Mouse (Mus musculus): ENCODE measurements around the gene Rtkn2. TPM values are rescaled to one million over a fixed set of nuclear protein-coding genes. Genes with fewer than 3 reads are reported as not detected.

The Rtkn2 gene
- total and polyA plus RNA-seq, 3 experiments, result 1.1 to 1.3 TPM; not detected in 1

DNA sequence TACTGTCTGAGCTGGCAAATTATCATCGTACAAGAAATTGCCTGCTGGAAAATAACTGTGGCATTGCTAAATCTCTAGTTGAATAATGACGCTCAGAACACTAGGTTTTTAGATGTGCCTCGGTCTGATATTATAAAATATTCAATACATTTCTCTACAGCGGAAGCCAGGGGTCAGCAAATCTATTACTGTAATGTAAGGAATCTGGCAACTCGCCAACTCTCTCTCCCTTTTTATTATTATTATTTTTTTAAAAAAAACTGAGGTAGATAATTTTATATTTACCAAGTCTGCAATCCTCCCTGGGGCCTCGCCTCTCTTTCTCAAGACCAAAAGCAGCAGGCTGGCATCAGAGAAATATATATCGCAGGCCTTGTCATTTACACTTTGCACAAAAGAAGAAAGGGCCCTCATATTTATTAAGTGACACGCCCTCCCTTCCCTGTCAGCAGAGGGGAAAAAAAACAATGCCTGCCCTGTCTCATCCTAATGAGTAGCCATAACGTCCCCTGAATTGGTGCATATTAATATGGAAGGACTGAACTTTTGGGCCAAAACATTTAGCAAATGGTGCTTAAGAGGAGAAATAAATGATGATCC, 127.1 kb downstream of the Rtkn2 start:
- no peaks in the 10 kb centered on the region for H3K9me3 ChIP-seq (replicated peaks; ENCODE audit: insufficient read depth, low read length)
- no peaks in the 10 kb centered on the region for H3K36me3 ChIP-seq (ENCODE audit: control insufficient read depth in 1 of 2, insufficient read depth in 2 of 2, low read length in 2 of 2)
- TF ChIP-seq BHLHE40 (IDR thresholded peaks at IDR 0.05; ENCODE audit: borderline replicate concordance, low read depth, low read length) (no peak), MYB (IDR thresholded peaks at IDR 0.05; ENCODE audit: low read depth, low read length) (no peak), JUND (IDR thresholded peaks at IDR 0.05; ENCODE audit: low read depth, low read length) (no peak), USF1 (IDR thresholded peaks at IDR 0.05; ENCODE audit: low read depth, low read length) (no peak), MXI1 (IDR thresholded peaks at IDR 0.05; ENCODE audit: low read depth, low read length) (no peak), ZNF384 (IDR thresholded peaks at IDR 0.05; ENCODE audit: low read depth, low read length) (no peak), E2F4 (IDR thresholded peaks at IDR 0.05; ENCODE audit: borderline replicate concordance, low read depth, low read length) (no peak), MEF2A (IDR thresholded peaks at IDR 0.05; ENCODE audit: extremely low read depth, insufficient replicate concordance, low read depth, low read length, poor library complexity, severe bottlenecking) (no peak), TAL1 (IDR thresholded peaks at IDR 0.05; ENCODE audit: low read length) (no peak)
- no peak overlapping the region for H3K9ac ChIP-seq (ENCODE audit: control insufficient read depth, low read depth, low read length, poor library complexity, severe bottlenecking)
- no peaks in the 10 kb centered on the region for H3K27me3 ChIP-seq (ENCODE audit: control insufficient read depth in 1 of 2, insufficient read depth in 2 of 2, low read length in 2 of 2)
- no peak for DNase-seq (ENCODE audit: low read depth, low spot score)
- H3K27ac ChIP-seq (ENCODE audit: control insufficient read depth, low read depth, low read length), result no peak overlapping the region
- H3K4me3 ChIP-seq (ENCODE audit: control insufficient read depth in 1 of 2, insufficient read depth in 1 of 2, low read depth in 2 of 2, low read length in 2 of 2), result no peak overlapping the region
- H3K4me1 ChIP-seq (ENCODE audit: control insufficient read depth in 1 of 2, insufficient read depth in 2 of 2, low read length in 2 of 2), result no peaks in the 10 kb centered on the region; a peak in 1 of 4 replicates
- H3K79me2 ChIP-seq (ENCODE audit: control insufficient read depth, insufficient read depth, low read length, poor library complexity), result no peaks in the 10 kb centered on the region

DNA sequence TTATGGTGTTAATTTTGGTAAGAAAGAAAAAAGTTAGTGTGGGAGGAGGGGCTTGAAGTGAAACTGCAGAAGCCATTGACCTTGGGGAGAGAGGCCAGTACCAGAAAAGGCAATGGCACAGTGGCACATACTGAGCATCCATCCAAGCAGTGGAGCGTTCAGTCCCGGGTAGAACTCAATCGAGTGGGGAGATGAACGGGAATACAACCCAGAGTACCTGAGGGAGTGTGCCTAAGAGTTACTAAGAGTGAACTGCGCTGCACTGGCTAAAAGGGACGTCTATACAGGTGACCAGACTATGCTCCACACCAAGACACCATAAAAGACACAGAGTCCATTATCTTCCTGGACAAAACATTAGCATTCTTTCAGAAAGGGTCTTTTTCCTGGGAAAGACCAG, 128.3 kb downstream of the Rtkn2 start:
- no peaks in the 10 kb centered on the region; a peak in 1 of 4 replicates for H3K4me1 ChIP-seq (ENCODE audit: control insufficient read depth in 1 of 2, insufficient read depth in 2 of 2, low read length in 2 of 2)
- no peak for TF ChIP-seq ZC3H11A (IDR thresholded peaks at IDR 0.05; ENCODE audit: low read depth, low read length)
- no peak for TF ChIP-seq JUND (IDR thresholded peaks at IDR 0.05; ENCODE audit: low read depth, low read length)
- TF ChIP-seq MAFK (IDR thresholded peaks at IDR 0.05; ENCODE audit: borderline replicate concordance, low read depth, low read length), result no peak
- no peak for TF ChIP-seq USF2 (IDR thresholded peaks at IDR 0.05; ENCODE audit: borderline replicate concordance in 1 of 2, insufficient read depth in 1 of 2, low read depth in 1 of 2, low read length in 2 of 2)
- TF ChIP-seq MEF2A (IDR thresholded peaks at IDR 0.05; ENCODE audit: extremely low read depth, insufficient replicate concordance, low read depth, low read length, poor library complexity, severe bottlenecking), result no peak
- TF ChIP-seq USF1 (IDR thresholded peaks at IDR 0.05; ENCODE audit: low read depth, low read length), result no peak
- no peak for TF ChIP-seq MXI1 (IDR thresholded peaks at IDR 0.05; ENCODE audit: low read depth, low read length)
- no peak for TF ChIP-seq ELF1 (IDR thresholded peaks at IDR 0.05; ENCODE audit: low read depth, low read length)
- no peak for TF ChIP-seq POLR2AphosphoS5 (IDR thresholded peaks at IDR 0.05; ENCODE audit: borderline replicate concordance, low read depth, low read length)
- no peak for TF ChIP-seq ETS1 (IDR thresholded peaks at IDR 0.05; ENCODE audit: low read depth, low read length)
- no peak for TF ChIP-seq RCOR1 (IDR thresholded peaks at IDR 0.05; ENCODE audit: low read depth, low read length)
- no peak overlapping the region for H3K27ac ChIP-seq (ENCODE audit: control insufficient read depth, low read depth, low read length)
- no peak overlapping the region for H3K4me3 ChIP-seq (ENCODE audit: control insufficient read depth in 1 of 2, insufficient read depth in 1 of 2, low read depth in 2 of 2, low read length in 2 of 2)
- DNase-seq (ENCODE audit: low read depth, low spot score), result no peak
- no peaks in the 10 kb centered on the region for H3K36me3 ChIP-seq (ENCODE audit: control insufficient read depth in 1 of 2, insufficient read depth in 2 of 2, low read length in 2 of 2)
- H3K9ac ChIP-seq (ENCODE audit: control insufficient read depth, low read depth, low read length, poor library complexity, severe bottlenecking), result no peak overlapping the region
- H3K27me3 ChIP-seq (ENCODE audit: control insufficient read depth in 1 of 2, insufficient read depth in 2 of 2, low read length in 2 of 2), result no peaks in the 10 kb centered on the region
- no peaks in the 10 kb centered on the region for H3K79me2 ChIP-seq (ENCODE audit: control insufficient read depth, insufficient read depth, low read length, poor library complexity)
- H3K9me3 ChIP-seq (replicated peaks; ENCODE audit: insufficient read depth, low read length), result no peaks in the 10 kb centered on the region

Other genes starting within 250 kb of the Rtkn2 start
- gene Zfp365, start 66.9 kb upstream of the Rtkn2 start, total RNA-seq (2012; rRNA removed), result not detected in 2 replicates
- gene Zfp365, start 66.9 kb upstream of the Rtkn2 start, polyA plus RNA-seq (2012; ENCODE audit: insufficient read depth in 1 of 2, insufficient read length in 2 of 2, low read depth in 1 of 2, low replicate concordance in 2 of 2, missing spikeins in 1 of 2), result not detected